Mouse (Mus musculus) neural tube, postnatal 0 days (tissue): ENCODE results near the gene Zfp14. TPM values are rescaled to one million over a fixed set of nuclear protein-coding genes. Genes with fewer than 3 reads are reported as not detected.

ENCODE experiments used
- microRNA-seq: library from miRNA; unstranded; fragments of <30 nt; microRNA quantifications from one replicate; pipeline ENCODE4, GENCODE M21; 2016
- polyA plus RNA-seq: library from polyadenylated mRNA; unstranded; fragments of >200 nt; fragmentation: Nextera tagmentation; extraction: Ambion mirVana; gene quantifications from 2 replicates; pipeline ENCODE4 v1.2.1, GENCODE M21; 2015

Gene Zfp14
- 7.7 and 8.9 TPM in 2 replicates for polyA plus RNA-seq

DNA sequence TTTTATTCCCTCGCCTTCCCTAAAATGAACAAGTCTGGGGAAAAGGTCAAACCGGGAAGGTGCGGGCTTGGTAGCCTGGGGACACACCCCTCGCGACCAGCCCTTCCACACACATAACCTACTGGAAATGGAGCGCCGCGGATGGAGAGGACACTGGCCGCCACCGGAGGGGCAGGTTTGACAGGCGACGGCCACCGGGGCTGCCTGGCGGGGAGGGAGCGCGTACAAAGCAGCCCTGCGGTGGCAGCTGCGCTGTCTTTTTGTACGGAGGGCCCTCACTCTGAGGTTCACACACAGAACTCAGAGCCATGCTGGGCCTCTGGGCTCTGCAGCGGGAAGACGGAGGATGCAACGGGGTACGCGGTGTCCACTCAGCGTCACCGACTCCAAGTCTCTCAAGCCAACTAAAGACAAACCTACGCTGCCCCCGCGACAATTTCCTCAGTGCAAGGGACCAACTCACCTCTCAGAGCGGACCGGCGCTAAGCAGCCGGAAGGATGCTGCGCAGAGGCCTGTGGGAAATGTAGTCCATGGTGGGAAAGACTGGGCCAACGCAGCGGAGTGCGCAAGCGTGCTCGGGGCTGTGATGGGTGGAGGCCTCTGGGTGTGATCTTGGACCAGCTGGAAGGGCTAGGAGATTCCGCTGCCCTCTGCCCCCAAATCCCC lies at the start of gene Zfp14:
TSS of gene Zfp14 (minus strand) at position 499 of the 667 bp plus-strand sequence.

DNA sequence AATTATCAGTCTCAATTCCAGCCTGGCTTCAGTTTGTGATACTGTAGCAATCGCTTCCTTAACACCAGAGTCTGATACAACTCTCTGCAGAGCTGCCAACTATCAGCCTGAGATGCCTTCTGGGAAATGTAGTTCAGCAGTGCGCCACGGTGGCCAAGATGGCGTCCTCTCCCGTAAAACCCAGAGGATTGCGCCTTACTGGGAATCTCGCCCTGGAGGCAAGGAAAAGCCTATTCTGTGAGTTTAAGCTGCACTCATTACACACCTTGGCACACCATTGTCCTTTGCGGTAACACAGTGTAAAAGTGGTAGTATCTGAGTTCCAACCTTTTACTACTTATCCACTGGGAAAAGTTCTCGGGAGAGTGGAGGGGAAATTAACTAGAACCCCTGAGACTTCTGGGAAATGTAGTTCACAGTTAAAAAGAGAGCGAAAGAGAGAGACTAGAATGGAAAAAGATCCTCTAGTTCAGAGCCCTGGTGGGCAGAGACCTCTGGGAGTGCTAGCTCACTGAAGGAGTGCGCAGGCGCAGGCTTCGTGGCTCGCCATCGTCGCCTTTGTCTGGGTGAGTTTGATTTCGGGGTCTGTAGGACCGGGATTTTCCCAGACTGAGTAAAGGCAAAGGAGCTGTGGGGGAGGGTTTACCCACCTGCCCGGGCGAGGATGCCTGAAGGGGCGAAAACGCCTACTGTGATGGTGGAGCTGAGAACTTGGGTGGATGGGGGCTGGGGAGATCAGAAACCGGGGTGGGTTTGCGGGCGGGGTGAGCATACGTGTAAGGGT lies 43.7 kb upstream of the Zfp14 start, which contains the start of gene Zfp260:
TSS of gene Zfp260 (plus strand) at position 132 of the 784 bp plus-strand sequence.

GRCm38 (mm10) chr7:30090092-30090969 lies 39.2 kb upstream of the Zfp14 start, which contains the start of the genes Gm26920 and Zfp566:
Gm26920 (minus strand) TSS chr7:30090410.
Zfp566 (minus strand) TSS chr7:30090527.

DNA sequence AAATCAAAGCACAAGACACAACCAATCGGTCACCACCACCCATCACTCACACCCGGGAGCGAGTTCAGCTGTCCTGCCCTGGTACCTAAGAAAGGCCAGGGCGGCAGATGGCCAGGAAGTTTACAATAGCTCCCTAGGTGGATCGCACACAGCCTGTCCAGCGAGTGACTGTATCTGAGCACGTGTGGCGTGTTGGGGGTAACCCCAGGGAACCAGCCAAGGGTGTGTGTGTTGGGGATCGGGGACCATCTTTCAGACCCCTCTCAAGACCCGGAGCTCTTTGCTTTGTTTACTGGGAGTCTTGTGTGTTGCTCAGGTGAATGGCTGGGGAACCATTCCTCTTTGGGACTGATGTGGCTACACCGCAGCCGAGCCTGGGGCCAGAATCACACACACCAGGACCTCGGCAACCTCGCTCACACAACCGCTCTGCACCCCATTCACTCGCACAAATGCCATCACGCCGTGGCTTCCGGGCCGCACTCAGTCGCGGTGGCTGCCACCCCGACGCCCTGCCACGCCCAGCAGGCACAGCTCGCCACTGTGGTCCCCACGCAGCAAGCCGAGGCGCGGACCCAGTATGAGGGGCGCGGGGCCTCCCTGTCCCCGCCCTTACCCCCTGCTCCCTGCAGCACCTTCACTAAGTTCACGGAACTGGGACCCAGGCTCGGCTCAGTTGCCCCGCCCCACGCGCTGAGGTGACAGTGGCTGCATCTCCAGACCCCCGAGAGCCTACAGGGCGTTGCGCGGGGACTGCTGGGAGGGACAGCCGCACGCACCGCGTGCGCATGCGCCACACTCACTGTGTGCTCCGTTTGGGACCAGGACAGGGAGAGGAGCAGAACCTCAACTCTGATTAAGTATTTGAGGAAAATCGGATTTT lies 21.2 kb upstream of the Zfp14 start, which contains the start of gene Zfp82:
TSS of gene Zfp82 (minus strand) at position 755 of the 883 bp plus-strand sequence.

Small RNA genes within 50 kb of the gene (microRNA-seq; reads per million reads assigned to microRNA genes)
- not detected for gene Gm23368

Other genes starting within 250 kb of the Zfp14 start
- 11.8 and 12.5 TPM in 2 replicates for gene Zfp790, start 235.3 kb downstream of the Zfp14 start, polyA plus RNA-seq
- gene Zfp940, start 197.7 kb downstream of the Zfp14 start, polyA plus RNA-seq: 9.0 and 10.2 TPM in 2 replicates
- 13.2 and 14.1 TPM in 2 replicates for gene Zfp420, start 191.4 kb downstream of the Zfp14 start, polyA plus RNA-seq
- gene Zfp27, start 144.8 kb downstream of the Zfp14 start, polyA plus RNA-seq: 9.3 and 9.5 TPM in 2 replicates
- 3.9 and 4.0 TPM in 2 replicates for gene Zfp383, start 143.2 kb downstream of the Zfp14 start, polyA plus RNA-seq
- gene Zfp74, start 97.3 kb downstream of the Zfp14 start, polyA plus RNA-seq: 14.1 and 18.0 TPM in 2 replicates
- 3.5 and 3.8 TPM in 2 replicates for gene Zfp568, start 67.4 kb downstream of the Zfp14 start, polyA plus RNA-seq
- gene Zfp82, start 21.5 kb upstream of the Zfp14 start, polyA plus RNA-seq: 6.1 and 7.4 TPM in 2 replicates
- gene Gm26920, start 39.0 kb upstream of the Zfp14 start, polyA plus RNA-seq: 1.3 TPM in 1 of 2 replicates, not detected in the other
- gene Zfp566, start 39.1 kb upstream of the Zfp14 start, polyA plus RNA-seq: 14.9 and 16.5 TPM in 2 replicates
- gene Zfp260, start 43.4 kb upstream of the Zfp14 start, polyA plus RNA-seq: 43.7 and 49.3 TPM in 2 replicates
- gene Zfp382, start 70.6 kb upstream of the Zfp14 start, polyA plus RNA-seq: 13.8 and 20.1 TPM in 2 replicates
- gene Zfp146, start 118.4 kb upstream of the Zfp14 start, polyA plus RNA-seq: 7.4 and 8.8 TPM in 2 replicates
- gene Cox7a1, start 132.8 kb upstream of the Zfp14 start, polyA plus RNA-seq: 5.8 and 7.4 TPM in 2 replicates
- 112 and 118 TPM in 2 replicates for gene Capns1, start 147.4 kb upstream of the Zfp14 start, polyA plus RNA-seq
- gene Polr2i, start 180.6 kb upstream of the Zfp14 start, polyA plus RNA-seq: 188 and 198 TPM in 2 replicates
- 477 and 510 TPM in 2 replicates for gene Tbcb, start 180.9 kb upstream of the Zfp14 start, polyA plus RNA-seq
- not detected in 2 replicates for gene Ovol3, start 184.3 kb upstream of the Zfp14 start, polyA plus RNA-seq
- 0.57 and 0.79 TPM in 2 replicates for gene Thap8, start 228.7 kb upstream of the Zfp14 start, polyA plus RNA-seq
- 3.5 TPM in 2 replicates for gene Wdr62, start 229.0 kb upstream of the Zfp14 start, polyA plus RNA-seq
- gene Clip3, start 240.3 kb upstream of the Zfp14 start, polyA plus RNA-seq: 106 and 124 TPM in 2 replicates